Mouse (Mus musculus): ENCODE measurements around the gene Ddhd1. TPM values are rescaled to one million over a fixed set of nuclear protein-coding genes. Genes with fewer than 3 reads are reported as not detected.

Ddhd1 gene
- total and polyA plus RNA-seq, 2 experiments from 2014 or later = 12.0 to 46.7 TPM

- no peak overlapping the region for H3K4me2 ChIP-seq (ENCODE audit: low read depth)
- DNase-seq = no peak
- H3K4me1 ChIP-seq (ENCODE audit: insufficient read depth) = peaks cover 30% of the 10 kb centered on the region
- H3K36me3 ChIP-seq (ENCODE audit: insufficient read depth) = no peaks in the 10 kb centered on the region
- no peak for TF ChIP-seq CTCF (IDR thresholded peaks at IDR 0.05; ENCODE audit: low read depth)
- 72% methylated on average over 7 of the region's 7 CpGs for WGBS
- H3K27me3 ChIP-seq (ENCODE audit: insufficient read depth, low read length) = no peaks in the 10 kb centered on the region
- H3K9ac ChIP-seq = no peak overlapping the region
- H3K4me3 ChIP-seq (ENCODE audit: low read depth, low read length) = no peak overlapping the region
- no peak for ATAC-seq
- H3K27ac ChIP-seq (ENCODE audit: low read depth, low read length) = no peak overlapping the region
- H3K9me3 ChIP-seq (ENCODE audit: low read length) = no peaks in the 10 kb centered on the region
Observed at GRCm38 (mm10) chr14:45647175-45647574, 10.8 kb downstream of the Ddhd1 start.

GRCm38 (mm10) chr14:45644786-45645185, 13.2 kb downstream of the Ddhd1 start:
- no peak overlapping the region for H3K27ac ChIP-seq (ENCODE audit: low read depth, low read length)
- H3K27me3 ChIP-seq (ENCODE audit: insufficient read depth, low read length) = no peaks in the 10 kb centered on the region
- H3K4me1 ChIP-seq (ENCODE audit: insufficient read depth) = peaks cover 28% of the 10 kb centered on the region
- WGBS = 53% methylated on average over 1 of the region's 1 CpGs
- no peak overlapping the region for H3K9ac ChIP-seq
- DNase-seq (no peak), ATAC-seq (no peak)
- TF ChIP-seq CTCF (IDR thresholded peaks at IDR 0.05; ENCODE audit: low read depth) = no peak
- no peaks in the 10 kb centered on the region for H3K36me3 ChIP-seq (ENCODE audit: insufficient read depth)
- no peak overlapping the region for H3K4me3 ChIP-seq (ENCODE audit: low read depth, low read length)
- H3K4me2 ChIP-seq (ENCODE audit: low read depth) = no peak overlapping the region
- no peaks in the 10 kb centered on the region for H3K9me3 ChIP-seq (ENCODE audit: low read length)

- TF ChIP-seq CTCF (IDR thresholded peaks at IDR 0.05; ENCODE audit: low read depth) = no peak
- H3K27ac ChIP-seq (ENCODE audit: low read depth, low read length) = peak overlapping the region; percentile 70
- H3K4me3 ChIP-seq (ENCODE audit: low read depth, low read length) = no peak overlapping the region
- no peaks in the 10 kb centered on the region for H3K9me3 ChIP-seq (ENCODE audit: low read length)
- H3K4me2 ChIP-seq (ENCODE audit: low read depth) = peak overlapping the region; percentile 34; the same call in 1 of the 2 replicates
- peaks cover 28% of the 10 kb centered on the region for H3K4me1 ChIP-seq (ENCODE audit: insufficient read depth)
- no peaks in the 10 kb centered on the region for H3K36me3 ChIP-seq (ENCODE audit: insufficient read depth)
- ATAC-seq (peak; percentile 28), DNase-seq (peak; percentile 22)
- WGBS = 11% methylated on average over 7 of the region's 7 CpGs
- H3K9ac ChIP-seq = no peak overlapping the region
- no peaks in the 10 kb centered on the region for H3K27me3 ChIP-seq (ENCODE audit: insufficient read depth, low read length)
Observed at GRCm38 (mm10) chr14:45644202-45644601, 13.7 kb downstream of the Ddhd1 start.

- Histone ChIP-seq H3K27ac (ENCODE audit: low read depth, low read length) (peak overlapping the region; percentile 70), H3K27me3 (ENCODE audit: insufficient read depth, low read length) (no peaks in the 10 kb centered on the region), H3K9me3 (ENCODE audit: low read length) (no peaks in the 10 kb centered on the region), H3K4me2 (ENCODE audit: low read depth) (peak overlapping the region; percentile 34; the same call in 1 of the 2 replicates), H3K4me3 (ENCODE audit: low read depth, low read length) (peak overlapping the region; percentile 9; the same call in 1 of the 2 replicates), H3K36me3 (ENCODE audit: insufficient read depth) (no peaks in the 10 kb centered on the region), H3K4me1 (ENCODE audit: insufficient read depth) (peaks cover 28% of the 10 kb centered on the region), H3K9ac (no peak overlapping the region)
- WGBS = under 1% methylated on average over 3 of the region's 3 CpGs
- DNase-seq (peak; percentile 71), ATAC-seq (peak; percentile 83)
- no peak for TF ChIP-seq CTCF (IDR thresholded peaks at IDR 0.05; ENCODE audit: low read depth)
Observed at GRCm38 (mm10) chr14:45643461-45643860, 14.5 kb downstream of the Ddhd1 start.

- no peaks in the 10 kb centered on the region for H3K9me3 ChIP-seq (ENCODE audit: low read length)
- ATAC-seq = peak; percentile 66
- no peak overlapping the region for H3K9ac ChIP-seq
- H3K4me3 ChIP-seq (ENCODE audit: low read depth, low read length) = no peak overlapping the region
- no peak overlapping the region for H3K4me2 ChIP-seq (ENCODE audit: low read depth)
- no peak for DNase-seq
- no peak overlapping the region for H3K27ac ChIP-seq (ENCODE audit: low read depth, low read length)
- H3K36me3 ChIP-seq (ENCODE audit: insufficient read depth) = no peaks in the 10 kb centered on the region
- TF ChIP-seq CTCF (IDR thresholded peaks at IDR 0.05; ENCODE audit: low read depth) = no peak
- WGBS = 25% methylated on average over 5 of the region's 5 CpGs
- H3K27me3 ChIP-seq (ENCODE audit: insufficient read depth, low read length) = no peaks in the 10 kb centered on the region
- peaks cover 28% of the 10 kb centered on the region for H3K4me1 ChIP-seq (ENCODE audit: insufficient read depth)
Observed at GRCm38 (mm10) chr14:45642795-45643194, 15.1 kb downstream of the Ddhd1 start.

GRCm38 (mm10) chr14:45642217-45642616, 15.7 kb downstream of the Ddhd1 start:
- WGBS = 53% methylated on average over 9 of the region's 9 CpGs
- ATAC-seq = no peak; the same call in 1 of the 2 replicates
- H3K36me3 ChIP-seq (ENCODE audit: insufficient read depth) = no peaks in the 10 kb centered on the region
- no peak overlapping the region for H3K4me3 ChIP-seq (ENCODE audit: low read depth, low read length)
- H3K9me3 ChIP-seq (ENCODE audit: low read length) = no peaks in the 10 kb centered on the region
- H3K4me2 ChIP-seq (ENCODE audit: low read depth) = no peak overlapping the region
- TF ChIP-seq CTCF (IDR thresholded peaks at IDR 0.05; ENCODE audit: low read depth) = no peak
- H3K9ac ChIP-seq = 0 out of 2 replicates have a peak overlapping the region, but pooled peaks have one; percentile 14
- H3K27me3 ChIP-seq (ENCODE audit: insufficient read depth, low read length) = no peaks in the 10 kb centered on the region
- H3K4me1 ChIP-seq (ENCODE audit: insufficient read depth) = peaks cover 28% of the 10 kb centered on the region
- DNase-seq = peak; percentile 22
- H3K27ac ChIP-seq (ENCODE audit: low read depth, low read length) = peak overlapping the region; percentile 69

- Histone ChIP-seq H3K27me3 (ENCODE audit: insufficient read depth, low read length) (no peaks in the 10 kb centered on the region), H3K9me3 (ENCODE audit: low read length) (no peaks in the 10 kb centered on the region), H3K9ac (no peak overlapping the region), H3K4me2 (ENCODE audit: low read depth) (no peak overlapping the region), H3K36me3 (ENCODE audit: insufficient read depth) (no peaks in the 10 kb centered on the region), H3K27ac (ENCODE audit: low read depth, low read length) (no peak overlapping the region), H3K4me1 (ENCODE audit: insufficient read depth) (peaks cover 14% of the 10 kb centered on the region), H3K4me3 (ENCODE audit: low read depth, low read length) (no peak overlapping the region)
- ATAC-seq (no peak), DNase-seq (no peak)
- WGBS = 69% methylated on average over 5 of the region's 5 CpGs
- TF ChIP-seq CTCF (IDR thresholded peaks at IDR 0.05; ENCODE audit: low read depth) = no peak
Observed at GRCm38 (mm10) chr14:45638717-45639116, 19.2 kb downstream of the Ddhd1 start.

Measured in forebrain, postnatal 0 days (tissue).